Mouse (Mus musculus) heart, embryonic 16.5 days (tissue): ENCODE data around the gene Atp1a2. TPM values are rescaled to one million over a fixed set of nuclear protein-coding genes. Genes with fewer than 3 reads are reported as not detected.

Source experiments
- ATAC-seq: fragments of 200-750 bp; cut with Nextera tagmentation; replicated peaks from 2 replicates; pipeline ENCODE4 v1.8.0; 2017; ENCODE audit warnings: moderate number of reproducible peaks; ENCODE audit not compliant: insufficient read depth, low FRiP score; ENCODE audit errors: extremely low read depth
- H3K27ac ChIP-seq: fragments of 300-500 bp; sonication (generic); 2 replicates; pipeline ENCODE4 v1.5.1; 2014; ENCODE audit warnings: mild to moderate bottlenecking, low read length, control low read depth, moderate library complexity
- H3K27me3 ChIP-seq: fragments of 300-500 bp; sonication (generic); 2 replicates; pipeline ENCODE4 v1.6.1; 2014; ENCODE audit warnings: low read length, mixed read lengths; ENCODE audit not compliant: control insufficient read depth, insufficient read depth
- H3K36me3 ChIP-seq: fragments of 300-500 bp; sonication (generic); 2 replicates; pipeline ENCODE4 v1.6.1; 2014; ENCODE audit not compliant: control insufficient read depth, insufficient read depth
- H3K4me1 ChIP-seq: fragments of 300-500 bp; sonication (generic); 2 replicates; pipeline ENCODE4 v1.6.1; 2014; ENCODE audit warnings: low read length, mixed read lengths; ENCODE audit not compliant: control insufficient read depth, insufficient read depth
- H3K4me2 ChIP-seq: fragments of 300-500 bp; sonication (generic); 2 replicates; pipeline ENCODE4 v1.6.1; 2014; ENCODE audit warnings: low read depth, mild to moderate bottlenecking, control low read depth, low read length
- H3K4me3 ChIP-seq: fragments of 300-500 bp; sonication (generic); 2 replicates; pipeline ENCODE4 v1.5.1; 2014; ENCODE audit warnings: mild to moderate bottlenecking, control low read depth, low read length
- H3K9ac ChIP-seq: fragments of 300-500 bp; sonication (generic); 2 replicates; pipeline ENCODE4 v1.6.1; 2014; ENCODE audit warnings: low read length, control low read depth
- H3K9me3 ChIP-seq: fragments of 300-500 bp; sonication (generic); replicated peaks from 2 replicates; pipeline ENCODE4 v1.6.1; 2016; ENCODE audit warnings: low read length; ENCODE audit not compliant: control insufficient read depth
- WGBS: fragments of 180-500 bp; shearing (Covaris S2); extraction: QIAGEN DNeasy Blood & Tissue Kit; methylation state at CpG from one replicate; pipeline ENCODE4 v1.1.7; 2014; 5-methylcytosine and 5-hydroxymethylcytosine counted together
- polyA plus RNA-seq: library from polyadenylated mRNA; unstranded; fragments of >200 nt; fragmentation: Nextera tagmentation; extraction: Ambion mirVana; gene quantifications from 2 replicates; pipeline ENCODE4 v1.2.1, GENCODE M21; 2015

Atp1a2 gene
- polyA plus RNA-seq, 1 experiment from 2014 or later = 18.7 TPM

GRCm38 (mm10) chr1:172337411-172338185 is 39.7 kb upstream of the Atp1a2 start:
- 24% methylated on average over 2 of the region's 2 CpGs for WGBS
- Histone ChIP-seq H3K9me3 (no peaks in the 10 kb centered on the region), H3K27me3 (peaks cover 51% of the 10 kb centered on the region), H3K4me1 (peaks cover 11% of the 10 kb centered on the region), H3K27ac (no peak overlapping the region), H3K4me2 (no peak overlapping the region), H3K9ac (no peak overlapping the region), H3K4me3 (no peak overlapping the region), H3K36me3 (no peaks in the 10 kb centered on the region)
- no peak for ATAC-seq

GRCm38 (mm10) chr1:172335804-172336203 is 37.9 kb upstream of the Atp1a2 start:
- Histone ChIP-seq H3K4me1 (peaks cover 4% of the 10 kb centered on the region), H3K4me2 (no peak overlapping the region), H3K9me3 (no peaks in the 10 kb centered on the region), H3K27ac (no peak overlapping the region), H3K36me3 (no peaks in the 10 kb centered on the region), H3K4me3 (no peak overlapping the region), H3K27me3 (peaks cover 41% of the 10 kb centered on the region), H3K9ac (no peak overlapping the region)
- ATAC-seq = no peak
- 69% methylated on average over 15 of the region's 15 CpGs for WGBS

- no peak overlapping the region for H3K4me3 ChIP-seq
- no peak overlapping the region for H3K9ac ChIP-seq
- 11% methylated on average over 3 of the region's 3 CpGs for WGBS
- no peaks in the 10 kb centered on the region for H3K36me3 ChIP-seq
- no peak for ATAC-seq
- no peaks in the 10 kb centered on the region for H3K4me1 ChIP-seq
- H3K9me3 ChIP-seq = no peaks in the 10 kb centered on the region
- H3K27me3 ChIP-seq = peaks cover 43% of the 10 kb centered on the region
- no peak overlapping the region for H3K27ac ChIP-seq
- H3K4me2 ChIP-seq = no peak overlapping the region
Measured at GRCm38 (mm10) chr1:172333512-172333911, 35.6 kb upstream of the Atp1a2 start.

GRCm38 (mm10) chr1:172332925-172333324 is 35.1 kb upstream of the Atp1a2 start:
- Histone ChIP-seq H3K4me3 (no peak overlapping the region), H3K9ac (no peak overlapping the region), H3K36me3 (no peaks in the 10 kb centered on the region), H3K27ac (no peak overlapping the region), H3K9me3 (no peaks in the 10 kb centered on the region), H3K4me1 (no peaks in the 10 kb centered on the region), H3K4me2 (no peak overlapping the region), H3K27me3 (peaks cover 48% of the 10 kb centered on the region)
- 76% methylated on average over 2 of the region's 2 CpGs for WGBS
- no peak for ATAC-seq

GRCm38 (mm10) chr1:172331422-172331947 is 33.6 kb upstream of the Atp1a2 start:
- WGBS = 65% methylated on average over 8 of the region's 8 CpGs
- Histone ChIP-seq H3K27me3 (peaks cover 58% of the 10 kb centered on the region), H3K9ac (no peak overlapping the region), H3K36me3 (no peaks in the 10 kb centered on the region), H3K9me3 (peaks cover 4% of the 10 kb centered on the region), H3K27ac (no peak overlapping the region), H3K4me2 (no peak overlapping the region), H3K4me3 (no peak overlapping the region), H3K4me1 (no peaks in the 10 kb centered on the region)
- no peak for ATAC-seq

- no peaks in the 10 kb centered on the region for H3K36me3 ChIP-seq
- H3K27me3 ChIP-seq = peaks cover 64% of the 10 kb centered on the region
- no peak for ATAC-seq
- H3K9ac ChIP-seq = no peak overlapping the region
- no peak overlapping the region for H3K4me3 ChIP-seq
- 60% methylated on average over 6 of the region's 6 CpGs for WGBS
- no peak overlapping the region for H3K4me2 ChIP-seq
- H3K27ac ChIP-seq = no peak overlapping the region
- peaks cover 2% of the 10 kb centered on the region; the same call in 1 of the 2 replicates for H3K4me1 ChIP-seq
- peaks cover 4% of the 10 kb centered on the region for H3K9me3 ChIP-seq
Measured at GRCm38 (mm10) chr1:172329616-172330015, 31.8 kb upstream of the Atp1a2 start.

GRCm38 (mm10) chr1:172329131-172329530 is 31.3 kb upstream of the Atp1a2 start, which contains the start of gene Kcnj9:
Kcnj9 (minus strand) TSS chr1:172329318.
- ATAC-seq = no peak
- peaks cover 2% of the 10 kb centered on the region; the same call in 1 of the 2 replicates for H3K4me1 ChIP-seq
- no peak within 1 kb of the TSS for H3K4me3 ChIP-seq
- no peaks in the 10 kb centered on the region for H3K36me3 ChIP-seq
- WGBS = 20% methylated on average over 9 of the region's 9 CpGs
- H3K9me3 ChIP-seq = peaks cover 4% of the 10 kb centered on the region
- no peak within 1 kb of the TSS for H3K27ac ChIP-seq
- peaks cover 64% of the 10 kb centered on the region for H3K27me3 ChIP-seq
- no peak within 1 kb of the TSS for H3K9ac ChIP-seq
- no peak within 1 kb of the TSS for H3K4me2 ChIP-seq

- 71% methylated on average over 7 of the region's 7 CpGs for WGBS
- no peak for ATAC-seq
- Histone ChIP-seq H3K27me3 (peaks cover 58% of the 10 kb centered on the region), H3K4me2 (no peak overlapping the region), H3K36me3 (no peaks in the 10 kb centered on the region), H3K9ac (no peak overlapping the region), H3K9me3 (peaks cover 4% of the 10 kb centered on the region), H3K4me3 (no peak overlapping the region), H3K4me1 (peaks cover 2% of the 10 kb centered on the region; the same call in 1 of the 2 replicates), H3K27ac (no peak overlapping the region)
Measured at GRCm38 (mm10) chr1:172328461-172328860, 30.6 kb upstream of the Atp1a2 start.

GRCm38 (mm10) chr1:172328041-172328440 is 30.2 kb upstream of the Atp1a2 start:
- no peak for ATAC-seq
- H3K27ac ChIP-seq = no peak overlapping the region
- H3K4me3 ChIP-seq = no peak overlapping the region
- no peaks in the 10 kb centered on the region for H3K36me3 ChIP-seq
- H3K9me3 ChIP-seq = peaks cover 4% of the 10 kb centered on the region
- no peak overlapping the region for H3K4me2 ChIP-seq
- WGBS = 75% methylated on average over 3 of the region's 3 CpGs
- no peak overlapping the region for H3K9ac ChIP-seq
- peaks cover 2% of the 10 kb centered on the region; the same call in 1 of the 2 replicates for H3K4me1 ChIP-seq
- peaks cover 58% of the 10 kb centered on the region for H3K27me3 ChIP-seq
